Mouse (Mus musculus): ENCODE results near the gene Polr2l. TPM values are rescaled to one million over a fixed set of nuclear protein-coding genes. Genes with fewer than 3 reads are reported as not detected.

Gene Polr2l
- total RNA-seq, 2 experiments from 2014 or later = 74.3 to 74.7 TPM

GRCm38 (mm10) chr7:141469352-141469751 lies 5.6 kb downstream of the Polr2l start:
- DNase-seq (ENCODE audit: low spot score) = no peak
- intact Hi-C loops (cut with DNase I) = no loop called here

DNA sequence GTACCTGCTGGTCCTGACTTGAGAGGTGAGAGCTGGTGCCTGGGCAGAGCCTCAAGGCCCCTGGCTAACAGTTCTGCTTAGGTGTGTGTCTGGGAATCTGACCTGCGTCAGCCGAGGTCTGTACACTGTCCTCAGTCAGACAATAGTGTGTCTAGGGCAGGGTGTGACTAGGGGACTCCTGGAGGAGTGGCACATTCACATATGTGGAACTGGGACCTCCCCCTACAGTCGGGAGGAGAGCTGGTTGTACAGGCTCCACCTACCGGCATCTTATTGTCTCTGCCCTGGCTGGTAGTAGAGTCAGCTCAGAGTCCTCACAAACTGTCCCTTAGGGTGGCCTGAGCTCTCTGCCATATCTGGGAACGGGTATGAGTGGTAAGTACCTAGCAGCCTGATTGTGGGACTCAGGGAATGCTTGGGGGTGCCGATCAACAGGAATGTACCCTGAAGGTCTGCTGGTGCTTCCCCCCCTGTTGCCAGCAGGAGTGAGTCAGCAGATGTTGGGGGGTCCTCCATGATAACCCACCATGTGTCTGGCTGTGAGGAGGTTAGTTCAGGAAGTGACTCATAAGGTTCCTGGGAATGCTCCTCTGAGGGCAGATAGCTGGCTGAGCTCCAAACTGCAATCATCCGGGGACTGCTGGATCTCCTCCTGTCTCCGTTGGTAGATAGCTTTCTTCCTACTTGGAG lies 6.3 kb downstream of the Polr2l start:
- peak; percentile 69 for DNase-seq (ENCODE audit: low spot score)
- intact Hi-C loops (cut with DNase I) = no loop called here

DNA sequence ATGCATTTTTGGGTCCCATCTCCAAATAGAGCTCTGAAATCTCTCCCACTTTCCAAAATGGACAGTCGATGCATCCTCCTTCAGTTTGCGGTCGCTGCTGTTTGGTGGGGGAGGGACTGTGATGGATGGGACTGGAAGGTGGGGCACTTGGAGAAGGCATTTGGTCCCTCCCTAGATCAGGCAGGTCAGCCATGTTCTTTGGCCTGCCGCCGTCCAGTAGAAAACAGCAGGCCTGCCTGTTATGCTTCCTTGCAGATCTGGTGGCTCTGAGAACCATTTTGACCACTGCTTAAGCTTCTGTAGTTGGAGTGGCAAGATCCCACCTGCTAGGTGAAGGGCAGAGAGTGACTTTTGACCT lies 6.8 kb downstream of the Polr2l start:
- intact Hi-C loops (cut with DNase I) = no loop called here

GRCm38 (mm10) chr7:141467230-141468030 lies 7.5 kb downstream of the Polr2l start, which contains the start of gene Cd151:
Cd151 (plus strand) TSS chr7:141467392.
- intact Hi-C loops (cut with DNase I) = no loop called here
- peak; percentile 86 for DNase-seq (ENCODE audit: low spot score)

More for the DNA sequence above, 6.8 kb downstream of the Polr2l start:
- no peak for DNase-seq (ENCODE audit: low spot score)

DNA sequence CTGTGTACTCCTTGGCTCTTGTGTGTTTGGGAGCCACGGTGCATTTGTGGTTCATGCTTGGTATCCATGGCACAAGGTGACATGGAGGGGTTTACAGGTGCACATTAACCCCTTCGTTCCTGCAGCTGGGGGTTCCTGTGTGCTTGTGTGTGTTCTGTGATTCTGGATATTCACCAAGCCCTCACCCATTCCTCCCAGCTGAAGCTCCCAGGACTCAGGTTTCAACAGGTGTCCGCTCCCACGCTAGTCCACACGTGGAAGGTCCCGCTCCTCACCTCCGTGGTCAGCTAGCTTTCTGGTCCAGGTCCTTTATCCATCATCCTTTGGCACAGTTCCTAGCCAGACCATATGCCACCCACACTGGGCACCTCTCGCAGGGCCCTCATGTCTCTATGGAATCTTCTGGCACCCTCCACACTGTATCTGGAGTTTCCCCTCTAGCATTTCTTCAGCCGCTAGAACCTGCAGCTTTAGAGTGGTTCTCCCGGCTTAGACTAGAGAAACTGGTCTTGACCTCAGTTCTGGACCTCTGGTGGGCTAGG lies 8.3 kb downstream of the Polr2l start:
- intact Hi-C loops (cut with DNase I) = no loop called here
- no peak for DNase-seq (ENCODE audit: low spot score)

GRCm38 (mm10) chr7:141466045-141466394 lies 8.9 kb downstream of the Polr2l start:
- intact Hi-C loops (cut with DNase I) = no loop called here
- DNase-seq (ENCODE audit: low spot score) = peak; percentile 51

DNA sequence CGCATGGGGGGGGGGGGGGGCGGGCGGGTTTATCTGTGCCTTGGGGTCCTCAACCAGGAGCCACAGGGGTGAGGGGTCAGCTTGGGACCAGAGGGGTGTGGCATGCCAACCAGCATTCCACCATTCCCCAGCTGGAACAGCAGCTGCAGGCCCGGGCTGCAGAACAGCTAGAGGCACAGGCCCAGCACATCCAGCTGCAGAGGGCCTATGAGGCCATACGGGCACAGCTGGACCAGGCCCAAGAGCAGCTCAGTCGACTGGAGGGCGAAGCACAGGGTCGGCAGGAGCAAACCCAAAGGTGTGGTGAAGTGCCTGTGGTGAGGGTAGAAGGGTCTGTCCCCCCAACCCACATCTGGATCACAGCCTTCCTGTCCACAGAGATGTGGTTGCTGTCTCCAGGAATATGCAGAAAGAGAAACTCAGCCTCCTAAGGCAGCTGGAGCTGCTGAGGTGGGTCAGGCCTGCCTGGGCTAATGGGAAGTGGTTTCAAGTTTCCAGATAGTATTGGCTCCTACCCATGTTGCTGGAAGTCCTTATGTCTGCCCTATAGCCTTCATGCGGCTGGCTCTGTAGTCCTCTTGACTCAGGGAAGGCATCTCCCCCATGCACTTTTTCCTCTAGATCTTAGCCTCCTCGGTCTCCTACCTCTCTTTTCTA lies 9.4 kb downstream of the Polr2l start:
- intact Hi-C loops (cut with DNase I) = no loop called here
- no peak for DNase-seq (ENCODE audit: low spot score)

GRCm38 (mm10) chr7:141464603-141465201 lies 10.2 kb downstream of the Polr2l start:
- DNase-seq (ENCODE audit: low spot score) = no peak
- intact Hi-C loops (cut with DNase I) = no loop called here

- DNase-seq (ENCODE audit: low spot score) = peak; percentile 80
- intact Hi-C loops (cut with DNase I) = no loop called here
These were observed 10.9 kb downstream of the Polr2l start for GRCm38 (mm10) chr7:141463824-141464602.

DNA sequence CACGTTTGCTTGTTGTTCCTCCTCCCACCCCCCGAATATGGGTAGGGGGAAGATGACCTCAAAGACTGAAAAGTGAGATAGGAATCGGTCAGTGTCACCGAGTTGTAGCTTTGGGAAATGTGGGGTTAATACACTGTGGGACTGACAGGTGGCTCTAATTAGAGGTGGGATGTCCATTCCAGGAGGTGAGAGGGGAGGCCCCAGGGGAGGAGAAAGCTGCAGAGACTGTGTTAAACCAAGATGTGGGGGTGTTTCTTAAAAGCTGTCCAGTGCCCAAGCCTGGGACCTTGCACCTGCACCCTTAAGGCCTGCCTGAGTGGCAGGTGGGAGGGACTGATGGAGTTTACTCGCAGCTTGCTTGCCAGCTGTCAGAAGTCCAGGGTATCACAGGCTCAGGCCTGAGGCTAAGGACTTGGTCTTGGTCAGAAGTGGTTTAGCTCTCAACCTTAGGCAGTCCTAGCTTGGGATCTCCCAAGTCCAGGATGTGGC lies 12.6 kb downstream of the Polr2l start:
- intact Hi-C loops (cut with DNase I) = no loop called here
- no peak for DNase-seq (ENCODE audit: low spot score)

GRCm38 (mm10) chr7:141461521-141462332 lies 13.2 kb downstream of the Polr2l start:
- intact Hi-C loops (cut with DNase I) = no loop called here

DNA sequence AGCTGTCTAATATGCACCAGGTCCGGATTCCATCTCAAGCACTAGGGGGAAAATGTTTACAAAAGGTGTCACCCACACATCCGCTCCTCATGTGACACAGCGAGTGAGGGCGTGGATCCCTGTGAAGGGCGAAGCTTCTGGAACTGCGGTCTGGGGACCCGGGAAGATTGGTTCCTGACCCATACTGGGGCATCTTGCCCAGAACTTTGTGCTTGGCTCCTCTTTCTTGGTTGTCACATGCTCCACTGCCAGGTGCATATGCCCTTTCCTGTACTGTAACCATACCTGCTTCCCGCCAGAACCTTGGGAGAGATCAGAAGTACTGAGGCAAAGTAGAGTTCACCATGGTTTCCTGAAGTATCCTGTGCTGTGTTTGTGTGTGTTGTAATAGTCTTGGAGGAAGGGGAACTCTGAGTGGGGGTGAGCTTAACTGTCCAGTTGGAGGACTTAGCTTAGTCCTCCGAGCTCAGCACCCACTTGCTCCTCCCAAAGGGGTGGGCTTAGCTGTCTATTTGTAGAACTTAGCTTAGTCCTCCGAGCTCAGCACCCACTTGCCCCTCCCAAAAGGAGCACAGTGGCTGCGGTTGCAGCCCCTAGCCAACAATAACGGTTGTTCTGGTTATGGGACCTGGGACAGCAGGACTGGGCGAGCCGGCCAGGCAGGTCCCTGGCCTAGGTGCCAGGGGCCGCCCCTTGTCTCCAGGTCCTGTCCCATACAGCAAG lies 14.4 kb downstream of the Polr2l start, which contains the start of gene Cracr2b:
Gene Cracr2b, plus strand, starts transcription at position 704 of the 723 bp plus-strand sequence.
- intact Hi-C loops (cut with DNase I) = no loop called here
- no peak for DNase-seq (ENCODE audit: low spot score)

More at GRCm38 (mm10) chr7:141461521-141462332, 13.2 kb downstream of the Polr2l start:
- DNase-seq (ENCODE audit: low spot score) = no peak

DNA sequence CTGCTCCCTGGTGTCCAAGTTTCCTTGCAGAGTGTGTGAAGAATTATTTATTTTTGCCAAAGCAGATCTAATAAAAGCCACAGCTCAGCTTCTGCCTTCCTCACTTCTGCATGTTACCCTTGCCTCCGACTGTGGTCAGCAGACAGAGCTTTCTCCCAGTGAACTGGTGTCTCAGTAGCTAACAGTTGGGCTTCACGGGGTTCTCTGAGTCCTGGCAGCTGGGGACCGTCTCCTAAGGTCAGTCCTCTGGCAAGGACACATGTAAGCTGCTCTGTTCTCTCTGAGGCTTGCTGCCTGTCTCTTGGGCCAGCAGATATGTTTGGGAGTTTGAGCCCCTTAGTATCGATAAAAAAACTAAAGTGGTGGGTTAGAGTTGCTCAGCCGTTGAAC lies 14.9 kb downstream of the Polr2l start:
- intact Hi-C loops (cut with DNase I) = no loop called here
- no peak for DNase-seq (ENCODE audit: low spot score)

DNA sequence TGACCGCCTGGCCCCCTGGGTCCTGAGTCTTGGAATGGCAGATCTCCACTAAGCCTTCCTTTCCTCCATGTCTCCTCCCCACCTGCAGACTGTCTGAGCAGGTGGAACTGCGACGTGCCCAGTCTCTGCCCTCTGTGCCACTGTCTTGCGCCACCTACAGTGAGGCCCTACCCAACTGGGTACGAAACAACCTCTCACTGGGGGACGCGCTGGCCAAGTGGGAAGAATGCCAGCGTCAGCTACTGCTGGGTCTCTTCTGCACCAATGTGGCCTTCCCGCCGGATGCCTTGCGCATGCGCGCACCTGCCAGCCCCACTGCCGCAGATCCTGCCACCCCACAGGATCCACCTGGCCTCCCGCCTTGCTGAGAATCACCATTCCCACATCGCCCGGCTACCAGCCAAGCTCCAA lies 15.6 kb downstream of the Polr2l start:
- intact Hi-C loops (cut with DNase I) = loop anchor here (5.0 kb wide), 1 partner anchor 47 kb away; the partner anchor contains the start of gene Gatd1
- no peak for DNase-seq (ENCODE audit: low spot score)

GRCm38 (mm10) chr7:141458661-141459060 lies 16.3 kb downstream of the Polr2l start:
- intact Hi-C loops (cut with DNase I) = loop anchor here (5.0 kb wide), 1 partner anchor 46 kb away; the partner anchor contains the start of gene Gatd1
- DNase-seq (ENCODE audit: low spot score) = no peak

GRCm38 (mm10) chr7:141457986-141458660 lies 16.8 kb downstream of the Polr2l start:
- intact Hi-C loops (cut with DNase I) = loop anchor here (5.0 kb wide), 1 partner anchor 46 kb away; the partner anchor contains the start of gene Gatd1
- no peak for DNase-seq (ENCODE audit: low spot score)

GRCm38 (mm10) chr7:141457236-141457635 lies 17.7 kb downstream of the Polr2l start:
- DNase-seq (ENCODE audit: low spot score) = no peak
- intact Hi-C loops (cut with DNase I) = loop anchor here (5.0 kb wide), 1 partner anchor 45 kb away; the partner anchor contains the start of gene Gatd1

Data from heart, postnatal 25 days (tissue).